Mouse (Mus musculus) embryonic facial prominence, embryonic 11.5 days (tissue): ENCODE results near the gene Aqp11. TPM values are rescaled to one million over a fixed set of nuclear protein-coding genes. Genes with fewer than 3 reads are reported as not detected.

Experiments
- ATAC-seq: fragments of 200-750 bp; cut with Nextera tagmentation; replicated peaks from 2 replicates; pipeline ENCODE4 v1.8.0; 2017; ENCODE audit warnings: low read depth; ENCODE audit not compliant: insufficient number of reproducible peaks, low FRiP score, low TSS enrichment
- DNase-seq: peaks from one replicate; pipeline ENCODE4 v3.0.0-alpha.2; 2015; ENCODE audit warnings: low spot score
- H3K27ac ChIP-seq: fragments of 300-500 bp; sonication (generic); replicated peaks from 2 replicates; pipeline ENCODE4 v1.5.1; 2014; ENCODE audit warnings: mild to moderate bottlenecking, low read depth, low read length, control low read depth
- H3K27me3 ChIP-seq: fragments of 300-500 bp; sonication (generic); 2 replicates; pipeline ENCODE4 v1.6.1; 2014; ENCODE audit warnings: mild to moderate bottlenecking, low read length, moderate library complexity, mixed read lengths; ENCODE audit not compliant: control insufficient read depth, insufficient read depth
- H3K36me3 ChIP-seq: fragments of 300-500 bp; sonication (generic); replicated peaks from 2 replicates; pipeline ENCODE4 v1.6.1; 2014; ENCODE audit warnings: low read depth, mild to moderate bottlenecking, low read length, moderate library complexity, mixed read lengths; ENCODE audit not compliant: control insufficient read depth, insufficient read depth
- H3K4me1 ChIP-seq: fragments of 300-500 bp; sonication (generic); 2 replicates; pipeline ENCODE4 v1.6.1; 2014; ENCODE audit warnings: low read length, mixed read lengths; ENCODE audit not compliant: control insufficient read depth, insufficient read depth
- H3K4me2 ChIP-seq: fragments of 300-500 bp; sonication (generic); 2 replicates; pipeline ENCODE4 v1.6.1; 2014; ENCODE audit warnings: low read depth, mild to moderate bottlenecking, control low read depth, low read length, moderate library complexity
- H3K4me3 ChIP-seq: fragments of 300-500 bp; sonication (generic); 2 replicates; pipeline ENCODE4 v1.5.1; 2014; ENCODE audit warnings: low read depth, low read length, control low read depth
- H3K9ac ChIP-seq: fragments of 300-500 bp; sonication (generic); replicated peaks from 2 replicates; pipeline ENCODE4 v1.6.1; 2014; ENCODE audit warnings: mild to moderate bottlenecking, control low read depth, low read length
- H3K9me3 ChIP-seq: fragments of 300-500 bp; sonication (generic); replicated peaks from 2 replicates; pipeline ENCODE4 v1.6.1; 2016; ENCODE audit warnings: mild to moderate bottlenecking, low read length, inconsistent platforms, mixed read lengths; ENCODE audit not compliant: control insufficient read depth
- WGBS: fragments of 180-500 bp; shearing (Covaris S2); extraction: QIAGEN DNeasy Blood & Tissue Kit; methylation state at CpG from one replicate; pipeline ENCODE4 v1.1.7; 2014; 5-methylcytosine and 5-hydroxymethylcytosine counted together
- polyA plus RNA-seq: library from polyadenylated mRNA; unstranded; fragments of >200 nt; fragmentation: Nextera tagmentation; extraction: Ambion mirVana; gene quantifications from 2 replicates; pipeline ENCODE4 v1.2.1, GENCODE M21; 2014

The Aqp11 gene
- polyA plus RNA-seq, 1 experiment from 2014 or later, result 3.7 TPM

DNA sequence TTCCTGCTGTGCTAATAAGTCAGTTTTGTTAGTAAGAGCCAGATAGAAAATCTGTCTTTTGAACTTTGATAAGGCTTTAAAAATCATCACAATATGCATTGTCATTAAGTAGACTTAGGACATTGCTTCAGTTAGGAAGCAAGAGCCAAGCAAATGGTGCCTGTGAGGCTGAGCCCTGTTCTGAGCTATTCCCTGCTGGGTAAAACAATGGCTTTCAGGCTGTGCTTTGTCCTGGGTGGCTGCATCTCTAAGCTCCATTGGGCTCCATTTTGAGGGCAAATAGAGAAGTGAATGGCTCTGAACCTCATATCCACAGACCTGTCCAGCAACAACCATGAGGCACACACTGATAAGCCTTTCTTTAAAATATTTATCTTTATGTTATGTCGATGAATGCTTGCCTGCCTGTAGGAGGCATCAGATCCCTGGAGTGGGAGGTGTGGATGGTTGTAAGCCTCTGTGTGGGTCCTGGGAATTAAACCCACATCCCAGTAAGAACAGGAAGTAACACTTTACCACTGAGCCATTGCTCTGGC is 3.7 kb upstream of the Aqp11 start:
- Histone ChIP-seq H3K4me1 (no peaks in the 10 kb centered on the region; the same call in 1 of the 2 replicates), H3K27me3 (peaks cover 2% of the 10 kb centered on the region; the same call in 1 of the 2 replicates), H3K4me3 (no peak overlapping the region), H3K4me2 (no peak overlapping the region), H3K36me3 (no peaks in the 10 kb centered on the region), H3K9me3 (no peaks in the 10 kb centered on the region), H3K9ac (no peak overlapping the region), H3K27ac (no peak overlapping the region)
- DNase-seq, result no peak
- no peak for ATAC-seq
- WGBS, result 32% methylated on average over 1 of the region's 1 CpGs

DNA sequence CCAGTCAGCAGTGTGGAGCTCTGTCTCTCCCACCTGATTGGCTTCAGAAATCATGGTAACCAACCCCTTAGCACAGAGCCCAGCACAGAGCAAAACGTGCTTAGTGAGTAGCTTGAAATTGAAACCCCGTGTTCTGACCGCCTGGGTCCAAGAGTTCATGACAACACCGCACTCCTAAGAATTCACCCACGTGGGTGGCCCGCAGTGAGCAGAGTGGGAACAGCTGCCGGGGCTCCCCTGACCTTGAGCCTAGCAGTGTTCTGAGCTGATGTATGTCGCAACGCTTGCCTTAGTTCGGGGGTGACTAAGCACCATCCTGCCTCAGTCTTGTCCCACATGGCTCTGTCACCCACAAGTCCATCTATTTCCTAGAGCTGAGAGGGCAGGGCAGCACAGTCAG is 2.9 kb upstream of the Aqp11 start:
- Histone ChIP-seq H3K4me3 (no peak overlapping the region), H3K9me3 (no peaks in the 10 kb centered on the region), H3K4me1 (no peaks in the 10 kb centered on the region; the same call in 1 of the 2 replicates), H3K36me3 (no peaks in the 10 kb centered on the region), H3K4me2 (no peak overlapping the region), H3K27ac (no peak overlapping the region), H3K27me3 (peaks cover 2% of the 10 kb centered on the region; the same call in 1 of the 2 replicates), H3K9ac (no peak overlapping the region)
- ATAC-seq (no peak), DNase-seq (peak; percentile 38)
- 39% methylated on average over 10 of the region's 10 CpGs for WGBS

DNA sequence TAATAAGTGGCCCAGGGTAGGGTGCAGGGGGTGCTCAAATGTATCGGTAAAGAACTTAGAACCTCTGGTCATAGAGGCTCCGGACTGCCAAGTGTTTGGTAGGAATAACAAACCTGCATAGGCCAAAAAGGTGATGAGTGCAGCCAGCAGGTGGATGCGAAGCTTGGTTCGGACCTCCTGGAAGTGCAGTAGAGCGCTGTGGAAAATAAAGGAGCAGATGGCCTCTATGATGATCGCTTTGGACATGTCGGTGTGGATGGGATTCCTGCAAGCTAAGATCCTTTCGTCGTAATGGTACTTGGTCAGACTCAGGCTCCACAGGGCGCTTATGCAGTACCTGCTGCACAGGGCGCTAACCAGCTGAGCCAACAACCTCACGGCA is 842 bp downstream of the Aqp11 start:
- 6% methylated on average over 12 of the region's 12 CpGs for WGBS
- peaks cover 2% of the 10 kb centered on the region; the same call in 1 of the 2 replicates for H3K27me3 ChIP-seq
- DNase-seq, result no peak
- no peak overlapping the region for H3K27ac ChIP-seq
- peak overlapping the region; percentile 50 for H3K9ac ChIP-seq
- ATAC-seq, result peak; percentile 2; the same call in 1 of the 2 replicates
- no peaks in the 10 kb centered on the region for H3K36me3 ChIP-seq
- peak overlapping the region; percentile 44 for H3K4me3 ChIP-seq
- no peaks in the 10 kb centered on the region for H3K9me3 ChIP-seq
- peak overlapping the region; percentile 90 for H3K4me2 ChIP-seq
- H3K4me1 ChIP-seq, result no peaks in the 10 kb centered on the region; the same call in 1 of the 2 replicates

DNA sequence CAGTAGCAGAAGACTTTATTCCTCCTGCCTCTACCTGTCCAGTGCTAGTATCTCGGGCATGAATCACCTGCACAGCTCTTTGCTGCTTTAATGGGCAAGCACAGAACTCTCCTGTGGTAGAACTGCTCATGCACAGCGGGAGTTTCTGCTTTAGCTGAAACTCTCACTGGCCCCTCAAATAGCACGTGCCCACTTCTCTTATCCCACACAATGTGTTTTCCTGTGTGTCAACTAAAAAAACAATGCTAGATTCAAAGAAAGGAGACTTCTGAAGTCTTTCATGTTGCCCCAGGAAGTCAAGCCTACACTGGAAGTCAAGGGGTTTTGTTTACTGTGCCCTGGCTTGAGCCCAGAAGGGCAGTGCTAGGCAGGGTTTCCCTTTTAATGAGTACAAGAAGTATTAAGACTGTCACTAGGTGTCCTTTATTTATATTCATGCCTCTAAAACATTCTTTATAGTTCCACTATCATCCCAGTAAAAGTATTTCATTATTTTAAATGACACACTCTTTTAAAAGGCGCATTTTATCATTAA is 2.1 kb downstream of the Aqp11 start:
- no peak for ATAC-seq
- Histone ChIP-seq H3K9me3 (no peaks in the 10 kb centered on the region), H3K4me1 (no peaks in the 10 kb centered on the region; the same call in 1 of the 2 replicates), H3K4me3 (no peak overlapping the region), H3K9ac (no peak overlapping the region), H3K4me2 (no peak overlapping the region), H3K27ac (no peak overlapping the region), H3K27me3 (peaks cover 2% of the 10 kb centered on the region; the same call in 1 of the 2 replicates), H3K36me3 (no peaks in the 10 kb centered on the region)
- WGBS, result 44% methylated on average over 4 of the region's 4 CpGs
- DNase-seq, result no peak

DNA sequence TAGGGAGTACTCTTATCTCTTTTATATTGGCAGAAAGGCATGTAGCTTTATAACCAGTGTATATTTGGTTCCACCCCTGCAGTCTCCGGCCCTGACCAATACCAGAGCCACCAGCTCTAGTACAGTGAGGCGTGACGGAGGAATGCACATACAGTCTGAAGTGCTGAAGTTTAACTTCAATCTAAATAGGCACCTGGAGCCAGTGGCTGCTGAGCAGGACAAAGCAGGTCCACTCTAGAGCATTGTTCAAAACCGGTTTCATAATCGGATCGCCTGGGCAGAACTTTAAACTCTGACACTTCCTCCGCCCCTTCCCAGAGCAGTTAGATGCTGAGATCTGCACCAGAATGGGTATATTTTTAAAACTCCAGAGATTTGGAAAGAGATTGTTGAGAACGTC is 3.1 kb downstream of the Aqp11 start:
- Histone ChIP-seq H3K9ac (no peak overlapping the region), H3K27me3 (peaks cover 2% of the 10 kb centered on the region; the same call in 1 of the 2 replicates), H3K4me1 (no peaks in the 10 kb centered on the region; the same call in 1 of the 2 replicates), H3K9me3 (no peaks in the 10 kb centered on the region), H3K4me2 (no peak overlapping the region), H3K4me3 (no peak overlapping the region), H3K27ac (no peak overlapping the region), H3K36me3 (no peaks in the 10 kb centered on the region)
- DNase-seq (no peak), ATAC-seq (no peak)
- WGBS, result 86% methylated on average over 8 of the region's 8 CpGs

DNA sequence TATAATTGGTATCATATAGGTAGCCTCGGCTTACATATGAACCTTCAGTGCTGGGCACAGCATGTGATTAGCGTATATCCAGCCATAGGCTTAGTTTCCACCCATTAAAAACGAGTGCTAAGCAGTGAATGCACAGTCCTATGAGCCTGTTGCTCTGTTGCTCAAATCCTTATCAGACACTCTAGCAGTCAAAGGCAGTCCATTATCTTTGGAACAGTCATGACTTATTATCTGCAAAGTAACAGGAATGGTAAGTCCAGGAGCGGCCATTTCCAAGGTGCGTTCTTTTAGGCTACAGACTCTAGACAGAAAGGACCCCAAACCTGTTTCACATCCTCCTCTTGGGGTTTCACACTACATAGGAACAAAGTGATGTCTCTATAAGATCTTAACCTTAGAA is 4.5 kb downstream of the Aqp11 start:
- H3K4me1 ChIP-seq, result no peaks in the 10 kb centered on the region; the same call in 1 of the 2 replicates
- peaks cover 2% of the 10 kb centered on the region; the same call in 1 of the 2 replicates for H3K27me3 ChIP-seq
- WGBS, result 89% methylated on average over 5 of the region's 5 CpGs
- H3K9me3 ChIP-seq, result no peaks in the 10 kb centered on the region
- H3K36me3 ChIP-seq, result no peaks in the 10 kb centered on the region
- no peak overlapping the region for H3K27ac ChIP-seq
- no peak overlapping the region for H3K4me2 ChIP-seq
- no peak overlapping the region for H3K9ac ChIP-seq
- ATAC-seq (no peak), DNase-seq (no peak)
- H3K4me3 ChIP-seq, result no peak overlapping the region

DNA sequence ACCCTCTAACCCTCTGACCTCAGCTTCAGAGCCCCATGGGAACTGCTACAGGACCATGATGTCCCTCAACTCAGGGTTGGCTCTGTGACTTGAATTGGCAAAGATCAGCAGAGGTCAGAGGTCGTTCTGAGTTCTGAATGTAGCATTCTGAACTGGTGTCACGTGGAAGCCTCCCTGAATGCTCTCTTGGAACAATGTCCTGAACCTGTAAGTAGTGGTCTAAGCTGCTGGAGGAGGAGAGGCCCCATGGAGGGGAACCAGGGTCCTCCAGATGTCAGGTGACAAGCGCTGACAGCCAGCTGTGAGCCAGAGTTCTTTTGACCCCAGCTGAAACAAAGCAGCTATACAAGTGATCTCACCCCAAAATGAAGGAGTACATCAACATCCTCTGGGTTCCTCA is 7.7 kb downstream of the Aqp11 start:
- Histone ChIP-seq H3K9ac (no peak overlapping the region), H3K4me3 (no peak overlapping the region), H3K9me3 (no peaks in the 10 kb centered on the region), H3K4me2 (no peak overlapping the region), H3K4me1 (no peaks in the 10 kb centered on the region), H3K27me3 (no peaks in the 10 kb centered on the region), H3K27ac (no peak overlapping the region), H3K36me3 (no peaks in the 10 kb centered on the region)
- 40% methylated on average over 3 of the region's 3 CpGs for WGBS
- ATAC-seq (no peak), DNase-seq (no peak)
